Mouse (Mus musculus): Measurements from ENCODE around the gene Afg1l. TPM values are rescaled to one million over a fixed set of nuclear protein-coding genes. Genes with fewer than 3 reads are reported as not detected.
A peak's percentile ranks its signal among the peaks of the same experiment; 100 is the strongest.

The Afg1l gene
- polyA plus RNA-seq, 1 experiment, result 1.5 TPM

GRCm38 (mm10) chr10:42296559-42296958, 181.8 kb downstream of the Afg1l start:
- Histone ChIP-seq H3K27me3 (ENCODE audit: control insufficient read depth, insufficient read depth, low read length) (no peaks in the 10 kb centered on the region), H3K4me3 (ENCODE audit: control insufficient read depth, low read depth, low read length) (no peak overlapping the region), H3K36me3 (ENCODE audit: control insufficient read depth, insufficient read depth, low read length) (no peaks in the 10 kb centered on the region), H3K4me1 (ENCODE audit: control insufficient read depth, insufficient read depth, low read length) (no peaks in the 10 kb centered on the region), H3K27ac (ENCODE audit: control insufficient read depth, insufficient read depth, low read depth, low read length) (no peak overlapping the region)
- TF ChIP-seq POLR2A (IDR thresholded peaks at IDR 0.05; ENCODE audit: control insufficient read depth, low read depth, low read length) (no peak), CTCF (IDR thresholded peaks at IDR 0.05; ENCODE audit: control insufficient read depth, insufficient read depth, insufficient replicate concordance, low read depth, low read length) (no peak)

GRCm38 (mm10) chr10:42295028-42295427, 183.3 kb downstream of the Afg1l start:
- Histone ChIP-seq H3K4me3 (ENCODE audit: control insufficient read depth, low read depth, low read length) (no peak overlapping the region), H3K27ac (ENCODE audit: control insufficient read depth, insufficient read depth, low read depth, low read length) (no peak overlapping the region), H3K4me1 (ENCODE audit: control insufficient read depth, insufficient read depth, low read length) (no peaks in the 10 kb centered on the region), H3K27me3 (ENCODE audit: control insufficient read depth, insufficient read depth, low read length) (no peaks in the 10 kb centered on the region), H3K36me3 (ENCODE audit: control insufficient read depth, insufficient read depth, low read length) (no peaks in the 10 kb centered on the region)
- no peak; the same call in 1 of the 2 replicates for TF ChIP-seq CTCF (IDR thresholded peaks at IDR 0.05; ENCODE audit: control insufficient read depth, insufficient read depth, insufficient replicate concordance, low read depth, low read length)
- TF ChIP-seq POLR2A (IDR thresholded peaks at IDR 0.05; ENCODE audit: control insufficient read depth, low read depth, low read length), result no peak

GRCm38 (mm10) chr10:42294392-42294791, 184.0 kb downstream of the Afg1l start:
- Histone ChIP-seq H3K27ac (ENCODE audit: control insufficient read depth, insufficient read depth, low read depth, low read length) (no peak overlapping the region), H3K27me3 (ENCODE audit: control insufficient read depth, insufficient read depth, low read length) (no peaks in the 10 kb centered on the region), H3K4me3 (ENCODE audit: control insufficient read depth, low read depth, low read length) (no peak overlapping the region), H3K4me1 (ENCODE audit: control insufficient read depth, insufficient read depth, low read length) (no peaks in the 10 kb centered on the region), H3K36me3 (ENCODE audit: control insufficient read depth, insufficient read depth, low read length) (no peaks in the 10 kb centered on the region)
- TF ChIP-seq CTCF (IDR thresholded peaks at IDR 0.05; ENCODE audit: control insufficient read depth, insufficient read depth, insufficient replicate concordance, low read depth, low read length) (no peak), POLR2A (IDR thresholded peaks at IDR 0.05; ENCODE audit: control insufficient read depth, low read depth, low read length) (no peak)

GRCm38 (mm10) chr10:42293877-42294276, 184.5 kb downstream of the Afg1l start:
- Histone ChIP-seq H3K27ac (ENCODE audit: control insufficient read depth, insufficient read depth, low read depth, low read length) (no peak overlapping the region), H3K27me3 (ENCODE audit: control insufficient read depth, insufficient read depth, low read length) (no peaks in the 10 kb centered on the region), H3K4me3 (ENCODE audit: control insufficient read depth, low read depth, low read length) (no peak overlapping the region), H3K4me1 (ENCODE audit: control insufficient read depth, insufficient read depth, low read length) (no peaks in the 10 kb centered on the region), H3K36me3 (ENCODE audit: control insufficient read depth, insufficient read depth, low read length) (no peaks in the 10 kb centered on the region)
- TF ChIP-seq CTCF (IDR thresholded peaks at IDR 0.05; ENCODE audit: control insufficient read depth, insufficient read depth, insufficient replicate concordance, low read depth, low read length) (no peak), POLR2A (IDR thresholded peaks at IDR 0.05; ENCODE audit: control insufficient read depth, low read depth, low read length) (no peak)

DNA sequence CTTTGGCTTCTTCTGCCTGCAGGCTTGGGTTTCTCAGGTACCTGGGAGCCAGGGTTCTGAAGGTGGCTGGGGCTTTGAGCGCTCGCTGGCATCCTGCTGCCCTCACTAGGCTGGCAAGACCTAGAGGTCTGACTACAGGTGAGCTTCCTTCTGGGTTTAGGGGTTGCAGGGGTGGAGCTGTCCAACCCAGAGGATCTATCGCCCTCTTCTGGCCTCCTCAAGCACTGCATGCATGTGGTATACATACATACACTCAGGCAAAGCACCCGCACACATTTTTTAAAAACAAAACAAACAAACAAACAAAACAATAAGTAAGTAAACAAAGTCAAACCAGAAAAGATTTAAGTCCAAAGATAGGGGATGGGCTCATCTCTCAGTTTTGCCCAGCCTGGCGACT, 187.0 kb downstream of the Afg1l start:
- Histone ChIP-seq H3K36me3 (ENCODE audit: control insufficient read depth, insufficient read depth, low read length) (no peaks in the 10 kb centered on the region), H3K27me3 (ENCODE audit: control insufficient read depth, insufficient read depth, low read length) (no peaks in the 10 kb centered on the region), H3K4me3 (ENCODE audit: control insufficient read depth, low read depth, low read length) (no peak overlapping the region), H3K4me1 (ENCODE audit: control insufficient read depth, insufficient read depth, low read length) (no peaks in the 10 kb centered on the region), H3K27ac (ENCODE audit: control insufficient read depth, insufficient read depth, low read depth, low read length) (no peak overlapping the region)
- TF ChIP-seq CTCF (IDR thresholded peaks at IDR 0.05; ENCODE audit: control insufficient read depth, insufficient read depth, insufficient replicate concordance, low read depth, low read length), result peak; percentile 82; the same call in 1 of the 2 replicates
- no peak for TF ChIP-seq POLR2A (IDR thresholded peaks at IDR 0.05; ENCODE audit: control insufficient read depth, low read depth, low read length)

DNA sequence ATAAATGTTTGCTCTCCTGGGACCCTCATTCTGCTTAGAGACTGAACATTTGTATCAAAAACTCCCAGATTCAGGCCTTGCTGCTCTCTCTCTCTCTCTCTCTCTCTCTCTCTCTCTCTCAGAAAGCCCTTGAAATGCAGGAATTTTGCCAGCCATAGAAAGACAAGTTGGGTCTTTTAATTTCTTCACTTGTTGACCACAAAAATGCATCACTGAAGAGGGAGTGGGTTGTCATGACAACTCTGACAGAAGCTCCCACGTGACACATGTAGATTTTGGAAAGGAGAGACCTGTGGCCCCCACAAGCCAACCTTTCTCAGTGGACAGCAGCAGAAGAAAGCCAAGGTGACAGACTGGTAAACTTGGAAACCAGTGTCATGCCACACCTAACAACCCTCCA, 190.7 kb downstream of the Afg1l start:
- no peaks in the 10 kb centered on the region for H3K36me3 ChIP-seq (ENCODE audit: control insufficient read depth, insufficient read depth, low read length)

GRCm38 (mm10) chr10:42278307-42278850, 200.0 kb downstream of the Afg1l start:
- TF ChIP-seq POLR2A (IDR thresholded peaks at IDR 0.05; ENCODE audit: control insufficient read depth, low read depth, low read length) (no peak; the same call in 1 of the 2 replicates), CTCF (IDR thresholded peaks at IDR 0.05; ENCODE audit: control insufficient read depth, insufficient read depth, insufficient replicate concordance, low read depth, low read length) (no peak)
- H3K36me3 ChIP-seq (ENCODE audit: control insufficient read depth, insufficient read depth, low read length), result no peaks in the 10 kb centered on the region
- peaks cover 26% of the 10 kb centered on the region for H3K4me1 ChIP-seq (ENCODE audit: control insufficient read depth, insufficient read depth, low read length)
- H3K27ac ChIP-seq (ENCODE audit: control insufficient read depth, insufficient read depth, low read depth, low read length), result peak overlapping the region; percentile 65; the same call in 1 of the 2 replicates
- H3K4me3 ChIP-seq (ENCODE audit: control insufficient read depth, low read depth, low read length), result peak overlapping the region; percentile 91
- no peaks in the 10 kb centered on the region for H3K27me3 ChIP-seq (ENCODE audit: control insufficient read depth, insufficient read depth, low read length)

More for the DNA sequence above, 190.7 kb downstream of the Afg1l start:
- no peak for TF ChIP-seq CTCF (IDR thresholded peaks at IDR 0.05; ENCODE audit: control insufficient read depth, insufficient read depth, insufficient replicate concordance, low read depth, low read length)
- TF ChIP-seq POLR2A (IDR thresholded peaks at IDR 0.05; ENCODE audit: control insufficient read depth, low read depth, low read length), result no peak
- Histone ChIP-seq H3K27me3 (ENCODE audit: control insufficient read depth, insufficient read depth, low read length) (no peaks in the 10 kb centered on the region), H3K4me1 (ENCODE audit: control insufficient read depth, insufficient read depth, low read length) (no peaks in the 10 kb centered on the region), H3K4me3 (ENCODE audit: control insufficient read depth, low read depth, low read length) (no peak overlapping the region), H3K27ac (ENCODE audit: control insufficient read depth, insufficient read depth, low read depth, low read length) (no peak overlapping the region)

Measured in testis, adult 2 months (tissue).